Mouse (Mus musculus) kidney, embryonic 14.5 days (tissue): Measurements from ENCODE around the gene Slc46a2. TPM values are rescaled to one million over a fixed set of nuclear protein-coding genes. Genes with fewer than 3 reads are reported as not detected.

Source experiments
- polyA plus RNA-seq: library from polyadenylated mRNA; unstranded; fragments of >200 nt; fragmentation: Nextera tagmentation; extraction: Ambion mirVana; gene quantifications from 2 replicates; pipeline ENCODE4 v1.2.1, GENCODE M21; 2014

The Slc46a2 gene
- polyA plus RNA-seq, 1 experiment from 2014 or later: not detected

Other genes with a start within 250 kb of the Slc46a2 start
- gene Inip, start 113.5 kb downstream of the Slc46a2 start, polyA plus RNA-seq: 55.5 and 69.3 TPM in 2 replicates
- 7.9 and 12.1 TPM in 2 replicates for gene Snx30, start 109.2 kb downstream of the Slc46a2 start, polyA plus RNA-seq
- not detected in 2 replicates for gene Mup4, start 45.7 kb upstream of the Slc46a2 start, polyA plus RNA-seq
- gene Mup6, start 49.2 kb upstream of the Slc46a2 start, polyA plus RNA-seq: not detected in 2 replicates
- not detected in 2 replicates for gene Mup7, start 155.4 kb upstream of the Slc46a2 start, polyA plus RNA-seq
- not detected in 2 replicates for gene Mup2, start 239.2 kb upstream of the Slc46a2 start, polyA plus RNA-seq